Mouse (Mus musculus) cerebellum, adult 9-11 months (tissue): Measurements from ENCODE around the gene Cep63.

Experiments
- DNase-seq: peaks from one replicate; pipeline ENCODE4 v3.0.0; 2022

Gene Cep63

GRCm38 (mm10) chr9:102625983-102626838 lies at the start of gene Cep63, which contains the start of gene Anapc13:
Gene Cep63, minus strand, starts transcription at chr9:102626534.
Gene Anapc13, plus strand, starts transcription at chr9:102626296.
- peak; percentile 98 for DNase-seq

GRCm38 (mm10) chr9:102675922-102676321 lies 49.6 kb upstream of the Cep63 start:
- DNase-seq: no peak

GRCm38 (mm10) chr9:102673381-102673780 lies 47.0 kb upstream of the Cep63 start:
- DNase-seq: no peak

GRCm38 (mm10) chr9:102668906-102669305 lies 42.6 kb upstream of the Cep63 start:
- DNase-seq: no peak

GRCm38 (mm10) chr9:102668115-102668514 lies 41.8 kb upstream of the Cep63 start:
- DNase-seq: no peak

GRCm38 (mm10) chr9:102656355-102657095 lies 30.2 kb upstream of the Cep63 start:
- DNase-seq: no peak

- DNase-seq: no peak
Measured at GRCm38 (mm10) chr9:102651199-102651720, 24.9 kb upstream of the Cep63 start.

GRCm38 (mm10) chr9:102650637-102651036 lies 24.3 kb upstream of the Cep63 start:
- no peak for DNase-seq

- no peak for DNase-seq
Measured at GRCm38 (mm10) chr9:102649917-102650527, 23.7 kb upstream of the Cep63 start.

- no peak for DNase-seq
Measured at GRCm38 (mm10) chr9:102647010-102647409, 20.7 kb upstream of the Cep63 start.

- no peak for DNase-seq
Measured at GRCm38 (mm10) chr9:102645119-102645695, 18.9 kb upstream of the Cep63 start.

GRCm38 (mm10) chr9:102643486-102644101 lies 17.3 kb upstream of the Cep63 start:
- no peak for DNase-seq

GRCm38 (mm10) chr9:102643071-102643485 lies 16.7 kb upstream of the Cep63 start:
- no peak for DNase-seq

- DNase-seq: no peak
Measured at GRCm38 (mm10) chr9:102641531-102641930, 15.2 kb upstream of the Cep63 start.

GRCm38 (mm10) chr9:102639510-102639909 lies 13.2 kb upstream of the Cep63 start:
- no peak for DNase-seq

- no peak for DNase-seq
Measured at GRCm38 (mm10) chr9:102638963-102639362, 12.6 kb upstream of the Cep63 start.

GRCm38 (mm10) chr9:102637115-102637514 lies 10.8 kb upstream of the Cep63 start:
- no peak for DNase-seq

GRCm38 (mm10) chr9:102636553-102636952 lies 10.2 kb upstream of the Cep63 start:
- peak; percentile 56 for DNase-seq

GRCm38 (mm10) chr9:102634453-102634852 lies 8.1 kb upstream of the Cep63 start:
- DNase-seq: no peak

- DNase-seq: peak; percentile 60
Measured at GRCm38 (mm10) chr9:102632923-102633537, 6.7 kb upstream of the Cep63 start.

- DNase-seq: no peak
Measured at GRCm38 (mm10) chr9:102632173-102632572, 5.8 kb upstream of the Cep63 start.
